Mouse (Mus musculus) cerebellum, adult 2 months (tissue): ENCODE data around the gene Zfp451.

Source experiments
- CTCF ChIP-seq: fragments of 200-500 bp; IDR thresholded peaks from 2 replicates; pipeline ENCODE4 v1.5.1; 2011; ENCODE audit warnings: low read depth, mild to moderate bottlenecking, control low read depth, low read length, moderate library complexity, borderline replicate concordance; ENCODE audit not compliant: insufficient read depth
- POLR2A ChIP-seq: fragments of 200-500 bp; IDR thresholded peaks from 2 replicates; pipeline ENCODE4 v1.6.1; 2011; ENCODE audit warnings: low read length, control low read depth, borderline replicate concordance; ENCODE audit not compliant: insufficient read depth

- TF ChIP-seq CTCF (no peak), POLR2A (no peak)
Observed at GRCm38 (mm10) chr1:33817931-33818330, 3.5 kb upstream of the Zfp451 start.
